Mouse (Mus musculus) neural tube, embryonic 15.5 days (tissue): ENCODE data around the gene Specc1l. TPM values are rescaled to one million over a fixed set of nuclear protein-coding genes. Genes with fewer than 3 reads are reported as not detected.

Experiments used
- ATAC-seq: fragments of 200-750 bp; cut with Nextera tagmentation; 2 replicates; pipeline ENCODE4 v1.8.0; 2017; ENCODE audit warnings: mild to moderate bottlenecking, moderate TSS enrichment, moderate library complexity; ENCODE audit not compliant: low FRiP score
- H3K27ac ChIP-seq: fragments of 300-500 bp; sonication (generic); replicated peaks from 2 replicates; pipeline ENCODE4 v1.5.1; 2015; ENCODE audit warnings: mild to moderate bottlenecking, inconsistent platforms
- H3K27me3 ChIP-seq: fragments of 300-500 bp; sonication (generic); replicated peaks from 2 replicates; pipeline ENCODE4 v1.6.1; 2015; ENCODE audit warnings: inconsistent platforms
- H3K36me3 ChIP-seq: fragments of 300-500 bp; sonication (generic); 2 replicates; pipeline ENCODE4 v1.6.1; 2015; ENCODE audit warnings: inconsistent platforms
- H3K4me1 ChIP-seq: fragments of 300-500 bp; sonication (generic); 2 replicates; pipeline ENCODE4 v1.6.1; 2015; ENCODE audit warnings: inconsistent platforms
- H3K4me2 ChIP-seq: fragments of 300-500 bp; sonication (generic); 2 replicates; pipeline ENCODE4 v1.6.1; 2015; ENCODE audit warnings: inconsistent platforms, mild to moderate bottlenecking, moderate library complexity
- H3K4me3 ChIP-seq: fragments of 300-500 bp; sonication (generic); replicated peaks from 2 replicates; pipeline ENCODE4 v1.5.1; 2015; ENCODE audit warnings: mild to moderate bottlenecking, inconsistent platforms
- H3K9ac ChIP-seq: fragments of 300-500 bp; sonication (generic); replicated peaks from 2 replicates; pipeline ENCODE4 v1.6.1; 2015; ENCODE audit warnings: mild to moderate bottlenecking, inconsistent platforms
- H3K9me3 ChIP-seq: fragments of 300-500 bp; sonication (generic); replicated peaks from 2 replicates; pipeline ENCODE4 v1.6.1; 2016; ENCODE audit warnings: inconsistent platforms
- WGBS: fragments of 180-500 bp; shearing (Covaris S2); methylation state at CpG from one replicate; pipeline ENCODE4 v1.1.7; 2015; ENCODE audit warnings: mixed read lengths; 5-methylcytosine and 5-hydroxymethylcytosine counted together
- polyA plus RNA-seq: library from polyadenylated mRNA; unstranded; fragments of >200 nt; fragmentation: Nextera tagmentation; extraction: Ambion mirVana; gene quantifications from 2 replicates; pipeline ENCODE4 v1.2.1, GENCODE M21; 2015

Gene Specc1l
- polyA plus RNA-seq, 1 experiment from 2014 or later, result 25.2 TPM

DNA sequence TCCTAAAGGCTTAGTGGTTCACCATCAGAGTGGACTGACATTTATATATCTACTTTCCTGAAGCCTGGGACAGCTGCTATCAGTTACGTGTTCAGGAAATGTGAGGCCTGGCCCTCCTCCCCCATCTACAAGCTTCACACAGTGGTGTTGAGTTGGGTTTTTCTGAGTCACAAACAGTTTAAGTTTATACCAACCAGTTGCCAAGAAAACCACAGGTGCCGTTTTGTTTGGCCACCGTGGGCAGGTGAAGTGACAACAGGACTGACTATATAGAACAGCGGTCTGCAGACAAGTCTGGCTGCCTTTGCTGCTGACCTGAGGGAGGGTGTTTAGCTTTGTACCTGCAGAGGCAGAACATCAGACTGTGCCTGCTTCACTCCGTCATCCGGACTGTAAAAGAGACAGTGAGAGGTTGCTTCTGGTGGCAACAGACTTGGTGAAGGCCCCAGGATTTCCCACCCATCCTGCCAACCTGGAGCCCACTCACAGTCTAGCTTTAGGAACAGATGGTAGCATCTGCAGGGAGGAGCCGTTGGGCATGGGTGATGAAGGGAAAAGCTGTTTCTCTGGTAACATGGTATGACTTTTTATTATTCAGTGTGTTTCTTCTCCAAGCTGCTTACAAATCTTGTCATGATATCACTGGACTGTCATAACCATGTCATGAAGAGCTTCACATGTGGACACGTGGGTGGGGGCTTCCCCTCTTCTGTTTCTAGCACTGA is 91.6 kb downstream of the Specc1l start:
- WGBS, result 80% methylated on average over 8 of the region's 8 CpGs
- ATAC-seq, result 0 out of 2 replicates have a peak, but pooled peaks have one; percentile 11
- Histone ChIP-seq H3K4me3 (no peak overlapping the region), H3K4me2 (no peak overlapping the region), H3K27me3 (no peaks in the 10 kb centered on the region), H3K27ac (peak overlapping the region; percentile 52), H3K9ac (no peak overlapping the region), H3K4me1 (peaks cover 19% of the 10 kb centered on the region), H3K9me3 (no peaks in the 10 kb centered on the region), H3K36me3 (peaks cover 31% of the 10 kb centered on the region)

DNA sequence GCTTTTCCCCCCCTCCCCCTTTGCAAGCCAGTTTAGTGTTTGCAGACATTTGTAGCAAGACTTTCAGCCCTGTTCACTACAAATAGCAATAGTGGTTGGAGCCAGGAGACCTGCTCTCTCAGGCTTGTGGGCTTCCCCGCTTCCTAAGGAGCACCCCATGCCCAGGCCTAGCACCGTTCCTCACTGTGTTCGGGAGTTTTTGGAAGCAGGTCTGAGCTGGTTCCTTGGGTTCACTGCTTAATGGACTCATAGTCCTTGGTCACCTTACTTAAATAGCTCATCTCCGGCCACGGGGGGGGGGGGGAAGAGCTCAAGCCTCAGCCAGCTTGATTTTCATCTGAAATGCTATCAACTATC is 92.2 kb downstream of the Specc1l start:
- H3K4me1 ChIP-seq, result peaks cover 19% of the 10 kb centered on the region
- WGBS, result 79% methylated on average over 5 of the region's 5 CpGs
- no peak overlapping the region for H3K9ac ChIP-seq

DNA sequence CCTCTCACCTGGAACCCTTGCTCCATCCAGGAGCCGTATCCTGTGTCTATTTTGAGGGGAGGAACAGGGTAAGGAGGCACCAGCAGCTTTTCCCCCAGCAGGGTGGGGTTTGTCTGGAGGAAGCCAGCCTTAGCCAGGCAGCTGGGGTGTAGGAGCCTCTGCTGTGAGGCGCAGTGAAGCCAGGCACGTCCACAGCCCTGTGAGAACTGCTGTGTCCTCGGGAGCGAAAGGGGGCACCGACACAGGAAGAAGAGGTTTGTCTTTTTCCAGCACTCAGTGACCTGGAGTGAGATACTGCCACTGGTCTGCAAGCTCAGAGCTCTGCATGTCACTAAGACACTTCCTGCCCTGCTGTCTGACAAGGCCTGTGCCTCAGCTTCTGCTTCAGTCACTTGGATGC is 92.5 kb downstream of the Specc1l start:
- no peaks in the 10 kb centered on the region for H3K9me3 ChIP-seq
- no peak overlapping the region for H3K4me2 ChIP-seq
- WGBS, result 76% methylated on average over 6 of the region's 6 CpGs
- H3K4me1 ChIP-seq, result peaks cover 17% of the 10 kb centered on the region
- H3K27me3 ChIP-seq, result no peaks in the 10 kb centered on the region
- ATAC-seq, result no peak
- peak overlapping the region; percentile 52 for H3K27ac ChIP-seq
- no peak overlapping the region for H3K9ac ChIP-seq
- no peak overlapping the region for H3K4me3 ChIP-seq
- H3K36me3 ChIP-seq, result peaks cover 39% of the 10 kb centered on the region

More for the DNA sequence above, 92.2 kb downstream of the Specc1l start:
- Histone ChIP-seq H3K27ac (peak overlapping the region; percentile 52), H3K27me3 (no peaks in the 10 kb centered on the region), H3K36me3 (peaks cover 35% of the 10 kb centered on the region), H3K9me3 (no peaks in the 10 kb centered on the region), H3K4me2 (no peak overlapping the region), H3K4me3 (no peak overlapping the region)
- no peak for ATAC-seq

DNA sequence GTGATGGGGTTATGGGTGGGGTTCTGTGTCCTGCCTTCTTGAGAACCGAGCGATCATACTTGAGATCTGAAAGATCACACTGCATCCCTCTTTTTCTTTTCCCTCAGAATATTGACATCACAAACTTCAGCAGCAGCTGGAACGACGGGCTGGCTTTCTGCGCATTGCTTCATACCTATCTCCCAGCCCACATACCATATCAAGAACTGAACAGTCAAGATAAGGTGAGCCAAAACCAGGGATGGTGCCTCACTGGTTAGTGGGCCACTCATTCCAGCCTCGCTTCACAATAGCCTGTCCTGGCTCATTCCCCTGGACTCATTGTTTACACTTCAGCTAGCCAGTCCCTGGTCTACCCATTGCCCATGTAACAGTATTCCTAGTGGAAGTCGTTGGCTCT is 95.3 kb downstream of the Specc1l start:
- WGBS, result 97% methylated on average over 7 of the region's 7 CpGs
- Histone ChIP-seq H3K27me3 (no peaks in the 10 kb centered on the region), H3K4me1 (peaks cover 14% of the 10 kb centered on the region), H3K9me3 (no peaks in the 10 kb centered on the region), H3K9ac (no peak overlapping the region), H3K4me2 (no peak overlapping the region), H3K36me3 (peaks cover 45% of the 10 kb centered on the region), H3K4me3 (no peak overlapping the region), H3K27ac (no peak overlapping the region)
- no peak for ATAC-seq

- ATAC-seq, result no peak
- Histone ChIP-seq H3K9me3 (no peaks in the 10 kb centered on the region), H3K4me2 (no peak overlapping the region), H3K4me3 (no peak overlapping the region), H3K36me3 (peaks cover 46% of the 10 kb centered on the region), H3K4me1 (peaks cover 9% of the 10 kb centered on the region), H3K27ac (no peak overlapping the region), H3K27me3 (peaks cover 9% of the 10 kb centered on the region), H3K9ac (no peak overlapping the region)
- 89% methylated on average over 7 of the region's 7 CpGs for WGBS
Measured at GRCm38 (mm10) chr10:75312361-75312760, 100.5 kb downstream of the Specc1l start.

DNA sequence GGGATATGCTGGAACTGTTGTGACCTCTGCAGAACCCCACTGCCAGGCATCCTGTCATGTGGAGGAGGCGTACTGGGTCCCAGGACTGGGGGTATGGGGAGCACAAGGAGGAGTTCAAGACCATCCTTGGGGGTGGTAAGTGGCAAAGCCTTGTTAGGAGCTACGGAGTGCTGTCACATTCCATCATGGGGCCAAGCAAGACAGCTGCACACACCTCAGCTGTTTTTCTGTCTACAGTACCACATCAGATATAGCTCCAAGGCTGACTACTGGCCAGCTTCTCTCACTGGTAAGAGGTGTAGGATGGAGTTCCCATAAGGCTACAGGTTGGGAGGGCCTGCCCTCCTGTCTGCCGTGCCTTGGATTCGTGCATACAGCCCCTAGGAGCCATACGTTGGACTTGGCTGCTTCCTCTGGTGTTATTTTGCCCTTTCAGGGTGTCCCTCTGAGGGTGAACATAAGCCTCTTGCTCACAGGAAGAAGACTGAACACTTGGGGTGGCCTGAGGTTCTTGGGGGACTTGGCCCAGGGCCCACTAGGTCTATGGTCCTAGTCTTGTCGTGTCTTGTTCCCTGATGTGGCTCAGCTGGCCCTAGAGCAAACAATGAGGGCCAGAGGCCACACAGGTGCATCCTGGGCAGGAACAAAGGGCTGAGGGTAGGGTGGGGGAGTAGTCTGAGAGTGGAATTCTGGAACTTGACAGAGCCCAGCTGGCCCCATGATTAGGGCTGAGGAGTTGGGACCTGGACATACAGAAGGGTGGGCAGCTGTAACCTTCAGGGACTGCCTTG is 102.5 kb downstream of the Specc1l start:
- H3K4me2 ChIP-seq, result no peak overlapping the region
- H3K27ac ChIP-seq, result no peak overlapping the region
- peaks cover 12% of the 10 kb centered on the region for H3K4me1 ChIP-seq
- no peak overlapping the region for H3K9ac ChIP-seq
- ATAC-seq, result no peak
- H3K4me3 ChIP-seq, result no peak overlapping the region
- WGBS, result 78% methylated on average over 6 of the region's 6 CpGs
- H3K36me3 ChIP-seq, result peaks cover 28% of the 10 kb centered on the region
- no peaks in the 10 kb centered on the region for H3K9me3 ChIP-seq
- peaks cover 28% of the 10 kb centered on the region for H3K27me3 ChIP-seq

GRCm38 (mm10) chr10:75315756-75316155 is 103.9 kb downstream of the Specc1l start:
- Histone ChIP-seq H3K27me3 (peaks cover 37% of the 10 kb centered on the region), H3K27ac (no peak overlapping the region)
- no peak for ATAC-seq

DNA sequence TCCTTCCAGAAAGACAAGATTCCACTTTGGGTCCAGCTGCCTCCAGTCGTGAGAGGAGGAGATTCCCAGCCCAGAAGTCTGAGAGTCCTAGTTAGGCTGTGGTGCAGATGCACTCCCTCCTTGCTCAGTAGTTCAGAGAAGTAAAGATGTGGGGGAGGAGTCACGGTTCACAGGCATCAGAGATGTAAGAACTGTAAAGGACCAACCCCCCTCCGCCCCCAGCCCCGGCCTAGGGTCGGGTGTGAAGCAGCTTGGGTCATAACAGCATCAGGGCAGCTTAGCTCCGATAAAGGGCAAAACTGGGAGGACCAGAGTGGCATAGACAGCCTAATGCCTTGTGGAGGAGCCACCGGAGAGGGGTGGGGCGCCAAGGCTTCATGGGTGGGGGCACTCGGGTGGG is 104.6 kb downstream of the Specc1l start:
- Histone ChIP-seq H3K36me3 (peaks cover 17% of the 10 kb centered on the region; the same call in 1 of the 2 replicates), H3K4me3 (peak overlapping the region; percentile 42), H3K9ac (peak overlapping the region; percentile 30; the same call in 1 of the 2 replicates), H3K4me2 (peak overlapping the region; percentile 55), H3K4me1 (peaks cover 12% of the 10 kb centered on the region), H3K9me3 (no peaks in the 10 kb centered on the region), H3K27ac (0 out of 2 replicates have a peak overlapping the region, but pooled peaks have one; percentile 4), H3K27me3 (peaks cover 37% of the 10 kb centered on the region)
- peak; percentile 29; the same call in 1 of the 2 replicates for ATAC-seq
- WGBS, result 9% methylated on average over 9 of the region's 9 CpGs

More at GRCm38 (mm10) chr10:75315756-75316155, 103.9 kb downstream of the Specc1l start:
- Histone ChIP-seq H3K9me3 (no peaks in the 10 kb centered on the region), H3K4me3 (no peak overlapping the region), H3K4me1 (peaks cover 12% of the 10 kb centered on the region), H3K36me3 (peaks cover 18% of the 10 kb centered on the region; the same call in 1 of the 2 replicates), H3K4me2 (no peak overlapping the region), H3K9ac (no peak overlapping the region)
- WGBS, result 65% methylated on average over 8 of the region's 8 CpGs

DNA sequence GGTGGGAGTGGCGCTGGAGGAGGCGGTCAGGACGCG is 104.8 kb downstream of the Specc1l start, which contains the start of gene Adora2a:
Adora2a (plus strand) TSS at position 6 of the 36 bp plus-strand sequence.
- ATAC-seq, result no peak
- Histone ChIP-seq H3K4me3 (peak within 1 kb of the TSS; percentile 42), H3K27me3 (peaks cover 37% of the 10 kb centered on the region), H3K9ac (peak within 1 kb of the TSS; percentile 30), H3K36me3 (peaks cover 15% of the 10 kb centered on the region; the same call in 1 of the 2 replicates), H3K4me1 (peaks cover 12% of the 10 kb centered on the region), H3K27ac (peak within 1 kb of the TSS; percentile 45), H3K4me2 (peak within 1 kb of the TSS; percentile 55), H3K9me3 (no peaks in the 10 kb centered on the region)
- 3% methylated on average over 4 of the region's 4 CpGs for WGBS

GRCm38 (mm10) chr10:75316908-75317761 is 105.3 kb downstream of the Specc1l start:
- peak overlapping the region; percentile 42 for H3K4me3 ChIP-seq
- no peaks in the 10 kb centered on the region for H3K9me3 ChIP-seq
- H3K27me3 ChIP-seq, result peaks cover 37% of the 10 kb centered on the region
- peak; percentile 49; the same call in 1 of the 2 replicates for ATAC-seq
- H3K36me3 ChIP-seq, result peaks cover 11% of the 10 kb centered on the region; the same call in 1 of the 2 replicates
- peak overlapping the region; percentile 30 for H3K9ac ChIP-seq
- peak overlapping the region; percentile 55 for H3K4me2 ChIP-seq
- H3K4me1 ChIP-seq, result peaks cover 12% of the 10 kb centered on the region
- 2% methylated on average over 74 of the region's 81 CpGs for WGBS
- peak overlapping the region; percentile 45 for H3K27ac ChIP-seq

DNA sequence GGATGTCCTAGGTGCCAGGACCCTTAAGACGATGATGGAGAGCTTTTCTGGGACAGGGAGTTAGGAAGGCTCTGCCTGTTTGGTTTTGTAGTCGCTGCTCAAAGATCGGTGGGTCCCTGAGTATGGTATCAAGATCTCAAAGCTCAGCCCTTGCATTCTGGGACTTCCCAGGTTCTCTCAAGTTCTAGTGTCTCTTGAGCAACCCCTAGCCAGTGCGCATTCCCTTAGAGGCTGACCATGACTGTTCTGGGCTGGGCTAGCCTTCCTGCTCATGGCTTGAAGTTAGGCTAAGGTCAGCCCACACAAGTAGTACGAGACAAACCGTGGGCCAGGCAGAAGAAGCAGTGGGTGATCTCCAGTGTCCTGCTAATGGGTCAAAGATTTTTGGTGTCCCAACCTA is 106.3 kb downstream of the Specc1l start:
- H3K4me2 ChIP-seq, result peak overlapping the region; percentile 55

More for the DNA sequence above, 106.3 kb downstream of the Specc1l start:
- Histone ChIP-seq H3K9me3 (no peaks in the 10 kb centered on the region), H3K36me3 (0 out of 2 replicates have a peak, but pooled peaks cover under 1% of the 10 kb centered on the region), H3K4me1 (peaks cover 12% of the 10 kb centered on the region), H3K9ac (no peak overlapping the region), H3K27me3 (peaks cover 37% of the 10 kb centered on the region), H3K27ac (no peak overlapping the region), H3K4me3 (0 out of 2 replicates have a peak overlapping the region, but pooled peaks have one; percentile 42)
- 87% methylated on average over 6 of the region's 6 CpGs for WGBS
- no peak for ATAC-seq
